12 mouse cellular contexts compared by ENCODE assay signal in genomic region chr5:77089901-77090300, GRCm38 (mm10). TPM values are rescaled to one million over a fixed set of nuclear protein-coding genes. Genes with fewer than 3 reads are reported as not detected.
DNase-seq lines count a peak whose midpoint lies in the region; ATAC-seq and TF ChIP-seq lines count a peak whose summit lies in the region.
"Had no signal": no experiment of that assay in that cellular context is flagged by ENCODE, and none has a peak within 500 bp of the region (broad histone marks: within the 10 kb centered on the region; RNA-seq: fewer than 3 reads in every experiment).

No protein-coding gene starts in this region.

- peak overlapping the region; percentile 38 for H3K27ac ChIP-seq in heart, embryonic 13.5 days (replicated peaks)
- H3K27ac ChIP-seq in heart, embryonic 10.5 days, result no peak overlapping the region
- H3K27ac ChIP-seq in midbrain, embryonic 16.5 days (ENCODE audit: low read length), result no peak overlapping the region
- no peak overlapping the region for H3K27ac ChIP-seq in midbrain, embryonic 15.5 days
- H3K27ac ChIP-seq in forebrain, postnatal 0 days (ENCODE audit: low read depth, low read length), result no peak overlapping the region
- H3K27ac ChIP-seq: liver, embryonic 15.5 days; stomach, postnatal 0 days had no signal

- no peak for DNase-seq in heart, embryonic 10.5 days (ENCODE audit: low spot score)
- DNase-seq in forebrain, postnatal 0 days, result no peak
- DNase-seq in retina, postnatal 1 day, result peak; percentile 80
- no peak for DNase-seq in gastrocnemius, adult 18-20 months (ENCODE audit: low spot score)
- DNase-seq in spleen, adult 18-20 months, result no peak
- DNase-seq: cerebellum, adult 11-12 months had no signal

- ATAC-seq in heart, embryonic 13.5 days (ENCODE audit: extremely low read depth, insufficient number of reproducible peaks, low FRiP score, low TSS enrichment), result no peak
- 0 out of 2 replicates have a peak, but pooled peaks have one; percentile 25 for ATAC-seq in midbrain, embryonic 16.5 days
- no peak for ATAC-seq in midbrain, embryonic 15.5 days (replicated peaks)
- ATAC-seq in forebrain, postnatal 0 days, result peak; percentile 18; the same call in 1 of the 2 replicates

- peaks cover 52% of the 10 kb centered on the region for H3K4me1 ChIP-seq in heart, embryonic 13.5 days
- H3K4me1 ChIP-seq in heart, embryonic 10.5 days, result peaks cover 25% of the 10 kb centered on the region
- peaks cover 5% of the 10 kb centered on the region; the same call in 1 of the 2 replicates for H3K4me1 ChIP-seq in midbrain, embryonic 16.5 days (ENCODE audit: control insufficient read depth, insufficient read depth, low read length)
- H3K4me1 ChIP-seq in midbrain, embryonic 15.5 days, result peaks cover 10% of the 10 kb centered on the region
- no peaks in the 10 kb centered on the region for H3K4me1 ChIP-seq in forebrain, postnatal 0 days (ENCODE audit: insufficient read depth)

- H3K27me3 ChIP-seq in heart, embryonic 13.5 days (replicated peaks), result no peaks in the 10 kb centered on the region; the same call in 1 of the 2 replicates
- H3K27me3 ChIP-seq in heart, embryonic 10.5 days (ENCODE audit: insufficient read depth, poor library complexity, severe bottlenecking), result peaks cover 10% of the 10 kb centered on the region; the same call in 1 of the 2 replicates
- H3K27me3 ChIP-seq in midbrain, embryonic 16.5 days (ENCODE audit: control insufficient read depth, insufficient read depth, low read depth, low read length), result peaks cover 7% of the 10 kb centered on the region
- peaks cover 18% of the 10 kb centered on the region for H3K27me3 ChIP-seq in midbrain, embryonic 15.5 days (replicated peaks)
- H3K27me3 ChIP-seq in forebrain, postnatal 0 days (ENCODE audit: insufficient read depth, low read length), result no peaks in the 10 kb centered on the region

- no peaks in the 10 kb centered on the region for H3K9me3 ChIP-seq in heart, embryonic 13.5 days
- no peaks in the 10 kb centered on the region for H3K9me3 ChIP-seq in heart, embryonic 10.5 days
- no peaks in the 10 kb centered on the region for H3K9me3 ChIP-seq in midbrain, embryonic 16.5 days (replicated peaks; ENCODE audit: control insufficient read depth, low read length, poor library complexity, severe bottlenecking)
- no peaks in the 10 kb centered on the region for H3K9me3 ChIP-seq in midbrain, embryonic 15.5 days
- H3K9me3 ChIP-seq in forebrain, postnatal 0 days (ENCODE audit: low read length), result no peaks in the 10 kb centered on the region
- H3K9me3 ChIP-seq: liver, embryonic 15.5 days had no signal

- WGBS in heart, embryonic 13.5 days, result 76% methylated on average over 8 of the region's 8 CpGs
- WGBS in heart, embryonic 10.5 days, result 80% methylated on average over 8 of the region's 8 CpGs
- 26% methylated on average over 8 of the region's 8 CpGs for WGBS in midbrain, embryonic 16.5 days
- WGBS in midbrain, embryonic 15.5 days, result 30% methylated on average over 8 of the region's 8 CpGs
- WGBS in forebrain, postnatal 0 days, result 9% methylated on average over 8 of the region's 8 CpGs

- no peak overlapping the region for H3K4me2 ChIP-seq in heart, embryonic 13.5 days
- no peak overlapping the region for H3K4me2 ChIP-seq in midbrain, embryonic 16.5 days (ENCODE audit: low read length)
- no peak overlapping the region for H3K4me2 ChIP-seq in midbrain, embryonic 15.5 days
- H3K4me2 ChIP-seq in forebrain, postnatal 0 days (ENCODE audit: low read depth), result no peak overlapping the region
- H3K4me2 ChIP-seq: liver, embryonic 15.5 days had no signal

- no peak for TF ChIP-seq CTCF in forebrain, postnatal 0 days (IDR thresholded peaks at IDR 0.05; ENCODE audit: low read depth)

- peaks cover 52% of the 10 kb centered on the region for H3K36me3 ChIP-seq in heart, embryonic 13.5 days
- H3K36me3 ChIP-seq in heart, embryonic 10.5 days, result peaks cover 39% of the 10 kb centered on the region
- no peaks in the 10 kb centered on the region for H3K36me3 ChIP-seq in midbrain, embryonic 16.5 days (ENCODE audit: control insufficient read depth, insufficient read depth, low read length)
- H3K36me3 ChIP-seq in midbrain, embryonic 15.5 days (replicated peaks), result no peaks in the 10 kb centered on the region
- H3K36me3 ChIP-seq in forebrain, postnatal 0 days (ENCODE audit: insufficient read depth), result no peaks in the 10 kb centered on the region
- H3K36me3 ChIP-seq: liver, embryonic 15.5 days had no signal

- no peak overlapping the region for H3K9ac ChIP-seq in heart, embryonic 13.5 days
- no peak overlapping the region for H3K9ac ChIP-seq in midbrain, embryonic 16.5 days (ENCODE audit: low read depth, low read length)
- no peak overlapping the region for H3K9ac ChIP-seq in midbrain, embryonic 15.5 days
- no peak overlapping the region for H3K9ac ChIP-seq in forebrain, postnatal 0 days
- H3K9ac ChIP-seq: liver, embryonic 15.5 days had no signal

- no peak overlapping the region for H3K4me3 ChIP-seq in heart, embryonic 13.5 days
- H3K4me3 ChIP-seq in heart, embryonic 10.5 days, result no peak overlapping the region
- H3K4me3 ChIP-seq in midbrain, embryonic 16.5 days (ENCODE audit: low read depth, low read length), result no peak overlapping the region
- no peak overlapping the region for H3K4me3 ChIP-seq in midbrain, embryonic 15.5 days
- H3K4me3 ChIP-seq in forebrain, postnatal 0 days (ENCODE audit: low read depth, low read length), result no peak overlapping the region
- H3K4me3 ChIP-seq: liver, embryonic 15.5 days; myocyte had no signal

RNA-seq across cellular contexts. Expression of gene Hopx, which starts 25.0 kb away (rescaled TPM):
- 12.6 and 16.4 TPM in 2 replicates for polyA plus RNA-seq in heart, embryonic 13.5 days (2015; fragmentation: Nextera tagmentation; extraction: Ambion mirVana)
- 6.7 and 11.5 TPM in 2 replicates for polyA plus RNA-seq in heart, embryonic 10.5 days (2016; fragmentation: Nextera tagmentation; extraction: Ambion mirVana)
- 0.78 and 0.88 TPM in 2 replicates for polyA plus RNA-seq in midbrain, embryonic 16.5 days (2015; fragmentation: Nextera tagmentation; extraction: Ambion mirVana)
- polyA plus RNA-seq in midbrain, embryonic 15.5 days (2015; fragmentation: Nextera tagmentation; extraction: Ambion mirVana), result 0.74 and 0.98 TPM in 2 replicates
- total RNA-seq in forebrain, postnatal 0 days (2014; rRNA removed), result 26.1 and 28.1 TPM in 2 replicates
- polyA plus RNA-seq in forebrain, postnatal 0 days (2015; fragmentation: Nextera tagmentation; extraction: Ambion mirVana), result 2.7 and 2.8 TPM in 2 replicates
- total RNA-seq in gastrocnemius, adult 18-20 months (2021), result 1 to 10 TPM; 2.6 to 3.3 TPM

Comparison
In these comparisons a context has a peak if more than half of its experiments do, and no peak if none do; other contexts are left out.
1. ATAC-seq: peak in midbrain, embryonic 16.5 days (single experiment) and forebrain, postnatal 0 days (single experiment); none in heart, embryonic 13.5 days (single experiment) and midbrain, embryonic 15.5 days (single experiment).